Mouse (Mus musculus): Measurements from ENCODE around the gene Wdr44.
A peak's percentile ranks its signal among the peaks of the same experiment; 100 is the strongest.
"Not testable (repeated sequence)": the region's sequence is repeated elsewhere in the genome, so short reads cannot be mapped to it uniquely, and the experiment has no call there.

Gene Wdr44

DNA sequence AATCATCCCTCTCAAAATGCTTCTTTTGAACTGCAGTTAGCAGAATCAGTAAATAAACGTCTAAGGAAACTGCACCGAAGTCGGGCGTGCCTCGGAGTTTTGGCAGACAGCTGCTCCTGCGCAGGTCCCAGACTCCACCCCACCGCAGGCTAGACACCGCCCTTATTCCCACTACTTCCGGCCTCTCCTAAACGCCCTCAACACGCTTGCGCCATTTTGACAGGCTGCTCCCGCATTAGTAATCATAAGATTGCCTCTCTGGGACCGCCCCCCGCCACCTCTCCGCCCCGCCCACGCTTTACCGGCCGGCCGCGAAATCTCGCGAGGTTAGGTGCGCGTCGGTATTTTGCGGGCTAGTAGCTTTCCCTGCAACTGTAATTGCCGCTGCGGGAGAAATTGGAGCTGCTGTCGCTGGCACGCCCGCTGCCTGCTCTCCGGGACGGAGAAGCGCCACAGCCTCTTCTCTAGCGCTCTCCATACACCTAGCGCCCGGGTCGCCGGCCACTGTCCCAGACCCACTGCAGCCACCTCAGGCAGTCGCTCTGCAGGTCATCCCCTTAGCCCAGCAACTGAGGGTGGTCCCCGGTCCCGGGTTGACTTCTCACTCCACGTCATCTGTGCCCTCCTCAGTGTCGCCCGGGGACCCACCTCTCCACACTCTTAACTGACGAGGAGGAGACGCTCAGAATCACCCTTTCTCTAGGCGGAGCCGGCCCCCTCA is at the start of gene Wdr44:
Gene Wdr44 (plus strand): TSS at position 330 of the 721 bp plus-strand sequence.
- DNase-seq = peak; percentile 95

DNA sequence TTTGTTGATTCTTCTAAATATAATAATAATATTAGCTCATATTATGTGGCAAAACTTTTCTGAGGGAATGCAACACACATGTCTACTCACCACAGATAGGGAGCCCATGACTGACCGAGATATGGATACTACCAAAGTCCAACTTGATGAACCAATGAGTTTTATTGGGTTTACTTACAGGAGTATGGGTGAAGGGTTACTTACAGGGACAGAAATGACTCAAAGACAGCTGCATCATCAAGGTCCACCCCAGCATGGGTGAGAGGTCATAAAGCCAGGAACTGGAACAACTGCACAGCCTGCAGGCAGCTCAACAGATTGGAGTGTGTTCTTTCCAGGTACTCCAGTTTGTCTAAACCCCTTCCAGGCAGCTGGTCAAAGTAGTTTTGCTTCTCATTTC is 44.5 kb upstream of the Wdr44 start:
- no peak for DNase-seq

DNA sequence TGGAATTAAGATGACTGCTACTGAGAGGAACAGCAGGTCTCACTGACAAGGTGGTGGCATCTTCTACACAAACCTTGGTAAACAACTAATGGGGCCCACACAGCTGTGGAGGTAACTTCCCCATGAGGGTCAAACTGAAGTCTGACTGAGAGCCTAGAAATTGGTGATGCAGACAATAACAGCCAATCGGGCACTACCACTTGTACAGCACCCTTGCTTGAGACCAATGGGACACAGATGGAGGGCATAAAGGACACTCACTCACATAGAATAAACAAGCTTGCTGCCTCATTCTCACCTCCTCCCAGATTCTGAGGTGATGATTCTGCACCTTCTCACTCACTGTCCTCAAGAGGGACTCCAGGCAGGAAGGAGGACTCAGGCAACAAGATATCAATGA is 30.6 kb upstream of the Wdr44 start:
- no peak for DNase-seq

- no peak for DNase-seq
Observed at GRCm38 (mm10) chrX:23673193-23673592, 19.7 kb upstream of the Wdr44 start.

GRCm38 (mm10) chrX:23675450-23675849 is 17.4 kb upstream of the Wdr44 start:
- DNase-seq = no peak

- DNase-seq = no peak
Observed at GRCm38 (mm10) chrX:23676583-23676982, 16.3 kb upstream of the Wdr44 start.

DNA sequence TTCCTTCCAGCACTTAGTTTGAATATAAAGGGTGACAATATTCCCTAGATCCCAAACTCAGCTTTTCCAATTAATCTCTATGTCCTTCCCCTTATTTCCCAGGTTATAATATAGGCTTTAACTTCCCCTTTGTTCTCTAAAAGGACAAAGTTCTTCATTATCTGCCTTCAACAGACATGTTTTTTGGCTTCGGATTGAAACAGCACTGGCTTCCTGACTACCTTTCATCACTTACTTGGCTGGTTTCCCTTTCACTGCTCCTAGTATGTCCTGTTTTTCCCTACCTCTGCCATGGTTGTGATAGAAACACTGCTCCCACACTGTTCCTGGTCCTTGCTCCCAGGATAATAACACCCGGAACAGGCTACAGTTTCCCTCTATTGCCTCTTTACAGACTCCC is 15.3 kb upstream of the Wdr44 start:
- no peak for DNase-seq

DNA sequence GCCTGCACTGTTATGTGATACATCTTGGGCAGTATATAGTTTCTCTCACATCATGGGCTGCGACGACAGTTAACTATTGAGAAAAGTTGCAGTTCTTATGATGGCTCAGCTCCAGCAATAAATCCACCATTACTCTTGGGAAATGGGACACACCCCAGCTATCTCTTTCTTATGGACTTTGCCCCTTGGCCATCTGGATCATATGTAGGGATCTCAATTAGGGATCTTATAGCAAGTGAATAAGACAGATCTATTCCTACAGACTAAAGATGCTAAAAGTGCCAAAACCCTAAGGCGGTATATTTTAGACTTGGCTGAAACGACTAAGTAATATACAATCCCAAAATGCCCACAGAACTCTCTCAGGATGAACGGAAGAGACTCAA is 522 bp upstream of the Wdr44 start:
- no peak for DNase-seq

- DNase-seq = no peak
Observed at GRCm38 (mm10) chrX:23693443-23694400, 871 bp downstream of the Wdr44 start.

DNA sequence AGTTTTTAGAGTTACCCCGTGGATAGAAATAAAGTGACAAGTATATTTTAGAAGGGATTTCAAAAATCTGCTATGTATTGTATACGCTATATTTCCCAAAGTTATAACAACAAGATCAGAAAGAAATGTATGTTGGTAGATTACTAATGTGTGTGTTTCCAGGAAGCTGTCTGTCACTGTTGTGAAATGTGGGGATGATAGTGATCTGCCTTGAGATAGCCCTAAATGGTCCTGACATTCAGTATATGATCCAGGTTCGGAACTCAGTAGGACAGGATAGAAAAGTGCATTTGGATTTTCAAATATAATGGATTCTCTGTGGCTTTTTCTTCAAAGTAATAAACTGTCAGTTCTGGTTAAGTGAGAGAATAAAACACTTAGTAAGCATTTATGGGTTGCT is 1.7 kb downstream of the Wdr44 start:
- DNase-seq = no peak

DNA sequence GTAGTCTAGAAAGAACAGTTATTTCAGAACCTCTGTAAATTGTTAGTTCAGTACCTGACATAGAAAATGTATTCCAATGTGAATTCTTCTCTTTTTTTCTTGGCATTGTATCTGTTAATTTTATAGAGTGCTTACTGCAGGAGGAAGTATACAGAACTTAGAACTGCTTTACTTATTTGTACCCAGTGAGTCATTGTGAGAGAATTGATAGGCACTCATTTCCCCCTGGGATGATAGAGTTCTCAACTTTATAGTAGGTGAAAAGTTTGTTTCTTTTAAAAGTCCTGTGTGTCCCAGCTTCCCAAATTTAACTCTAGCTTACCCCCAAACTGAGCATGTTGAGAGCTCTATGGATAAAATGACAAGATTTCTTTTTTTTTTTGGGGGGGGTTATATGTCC is 2.3 kb downstream of the Wdr44 start:
- no peak for DNase-seq

- DNase-seq = no peak
Observed at GRCm38 (mm10) chrX:23697346-23697745, 4.5 kb downstream of the Wdr44 start.

GRCm38 (mm10) chrX:23699023-23699422 is 6.2 kb downstream of the Wdr44 start:
- DNase-seq = no peak

GRCm38 (mm10) chrX:23717247-23717646 is 24.4 kb downstream of the Wdr44 start:
- no peak for DNase-seq

GRCm38 (mm10) chrX:23727463-23727862 is 34.6 kb downstream of the Wdr44 start:
- DNase-seq = no peak

GRCm38 (mm10) chrX:23754671-23755070 is 61.8 kb downstream of the Wdr44 start:
- no peak for DNase-seq

- DNase-seq = no peak
Observed at GRCm38 (mm10) chrX:23767849-23768248, 75.0 kb downstream of the Wdr44 start.

GRCm38 (mm10) chrX:23807125-23807524 is 114.3 kb downstream of the Wdr44 start:
- no peak for DNase-seq

- DNase-seq = no peak
Observed at GRCm38 (mm10) chrX:23810365-23810764, 117.5 kb downstream of the Wdr44 start.

- DNase-seq = not testable (repeated sequence)
Observed at GRCm38 (mm10) chrX:23813287-23813686, 120.4 kb downstream of the Wdr44 start.

GRCm38 (mm10) chrX:23822885-23823284 is 130.0 kb downstream of the Wdr44 start:
- DNase-seq = not testable (repeated sequence)

GRCm38 (mm10) chrX:23823398-23824023 is 130.7 kb downstream of the Wdr44 start:
- no peak for DNase-seq

GRCm38 (mm10) chrX:23833784-23834183 is 140.9 kb downstream of the Wdr44 start:
- DNase-seq = not testable (repeated sequence)

DNA sequence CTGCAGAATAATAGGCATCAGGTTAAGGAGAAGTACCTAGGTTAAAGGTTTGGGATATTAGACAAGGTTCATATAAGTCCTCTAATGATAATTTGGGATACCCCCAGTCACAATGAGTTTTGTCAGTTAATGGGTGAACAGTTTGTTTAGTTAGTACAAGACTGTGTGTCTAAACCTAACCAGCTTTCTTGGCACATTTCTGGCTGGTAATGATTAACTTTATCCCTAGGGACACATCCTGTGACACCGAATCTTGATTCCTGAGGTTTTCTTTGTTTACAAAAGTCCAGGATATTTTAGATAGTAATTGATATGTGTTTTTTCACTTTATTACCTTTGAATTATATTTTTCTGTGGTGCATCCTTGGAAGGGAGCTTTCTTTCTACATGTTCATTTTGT is 148.1 kb downstream of the Wdr44 start:
- no peak for DNase-seq
